Mouse (Mus musculus) CD4-positive, CD25-positive, alpha-beta regulatory T cell, adult 2 months (primary cell): ENCODE data around the gene Cela3b.
"Not testable (repeated sequence)": the region's sequence is repeated elsewhere in the genome, so short reads cannot be mapped to it uniquely, and the experiment has no call there.

Experiments
- DNase-seq: peaks from one replicate; pipeline ENCODE4 v3.0.0-alpha.2; 2012; ENCODE audit warnings: low read depth, low spot score

Gene Cela3b

DNA sequence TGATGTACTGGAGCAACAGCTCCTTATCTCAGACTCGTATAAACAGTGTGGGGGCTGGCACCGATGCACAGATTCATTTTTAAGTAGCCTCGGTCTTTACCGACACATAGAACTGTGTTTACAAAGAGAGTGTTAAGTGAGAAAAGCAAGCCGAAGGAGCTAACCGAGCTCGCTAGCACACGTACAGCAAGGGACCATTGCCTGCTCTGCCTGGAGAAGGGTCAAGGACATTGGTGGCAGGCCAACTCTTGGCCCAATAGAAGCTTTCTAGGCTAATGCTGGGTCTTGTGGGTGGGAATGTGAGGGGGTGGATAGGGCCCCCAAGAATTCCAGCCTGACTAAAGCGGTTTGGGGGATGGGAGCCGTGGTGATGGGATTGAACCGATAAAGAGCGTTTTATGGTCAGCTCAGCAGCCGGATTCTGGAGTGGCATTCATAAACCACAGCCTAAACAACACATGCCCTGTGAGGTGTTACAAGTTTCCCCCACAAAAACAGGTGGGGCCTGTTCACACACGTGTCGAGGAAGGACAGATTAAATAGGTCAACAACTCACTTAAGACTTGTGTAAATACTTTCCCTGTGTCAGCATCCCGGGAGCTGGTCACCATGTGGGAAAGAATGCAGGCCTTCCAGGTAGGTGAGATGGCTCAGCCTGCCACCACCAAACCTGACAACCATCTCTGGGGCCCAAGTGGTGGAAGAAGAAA lies 31.8 kb upstream of the Cela3b start:
- no peak for DNase-seq

DNA sequence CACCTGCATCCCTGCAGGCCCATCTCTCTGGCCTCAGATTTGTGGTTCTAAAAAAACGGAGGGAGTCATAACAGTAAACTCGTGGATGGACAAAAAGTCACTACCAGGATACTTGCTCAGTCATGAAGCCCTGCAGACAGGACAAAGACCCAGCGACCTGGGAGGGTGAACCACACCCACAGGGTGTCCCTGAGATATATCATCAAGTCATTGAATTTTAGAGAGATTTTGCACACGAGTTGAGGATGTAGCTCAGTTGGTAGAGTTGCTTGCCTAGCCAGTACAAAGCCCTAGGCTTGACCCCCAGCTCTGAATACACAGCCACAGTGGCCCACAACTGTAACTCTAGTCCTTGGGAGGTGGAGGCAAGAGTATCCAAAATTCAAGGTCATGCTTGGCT lies 30.9 kb upstream of the Cela3b start:
- DNase-seq = no peak

- no peak for DNase-seq
These were observed 30.3 kb upstream of the Cela3b start for GRCm38 (mm10) chr4:137460676-137461075.

- DNase-seq = no peak
These were observed 28.5 kb upstream of the Cela3b start for GRCm38 (mm10) chr4:137458861-137459260.

DNA sequence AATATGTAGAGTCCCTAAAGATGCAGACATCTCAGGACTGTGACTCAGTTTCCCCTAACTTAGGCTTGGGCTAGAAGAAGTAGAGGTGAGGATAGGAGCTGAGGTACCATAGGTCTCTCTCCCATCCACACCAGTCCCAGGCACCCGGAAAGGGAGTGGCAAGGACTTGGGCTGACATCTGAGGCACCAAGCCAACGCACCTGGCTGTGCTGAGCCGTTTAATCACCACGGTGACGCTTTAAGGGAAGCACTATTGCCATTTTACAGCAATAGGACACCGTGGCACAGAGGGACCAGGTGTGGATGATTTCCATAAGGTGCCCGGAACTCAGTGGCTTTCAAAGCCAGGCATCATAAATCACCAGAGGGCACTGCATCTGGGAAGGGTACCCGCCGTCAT lies 28.0 kb upstream of the Cela3b start:
- no peak for DNase-seq

DNA sequence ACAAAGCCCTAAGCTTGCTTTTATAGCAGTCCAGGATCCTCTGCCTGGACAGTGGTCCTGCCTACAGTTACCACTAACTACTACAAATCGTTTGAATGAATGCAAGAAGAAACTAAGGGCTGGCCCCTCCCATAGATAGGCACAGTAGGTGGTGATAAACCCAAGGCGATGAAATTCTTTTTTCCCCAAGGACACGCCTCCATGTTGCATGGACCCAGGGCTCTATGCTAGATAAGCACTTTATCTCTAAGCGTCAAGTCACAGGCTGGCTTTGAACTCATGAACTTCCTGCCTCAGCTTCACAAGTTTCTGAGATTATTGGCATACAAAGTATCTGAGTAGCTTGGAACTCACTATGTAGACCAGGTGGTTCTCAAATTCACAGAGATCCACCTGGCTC lies 27.0 kb upstream of the Cela3b start:
- no peak for DNase-seq

DNA sequence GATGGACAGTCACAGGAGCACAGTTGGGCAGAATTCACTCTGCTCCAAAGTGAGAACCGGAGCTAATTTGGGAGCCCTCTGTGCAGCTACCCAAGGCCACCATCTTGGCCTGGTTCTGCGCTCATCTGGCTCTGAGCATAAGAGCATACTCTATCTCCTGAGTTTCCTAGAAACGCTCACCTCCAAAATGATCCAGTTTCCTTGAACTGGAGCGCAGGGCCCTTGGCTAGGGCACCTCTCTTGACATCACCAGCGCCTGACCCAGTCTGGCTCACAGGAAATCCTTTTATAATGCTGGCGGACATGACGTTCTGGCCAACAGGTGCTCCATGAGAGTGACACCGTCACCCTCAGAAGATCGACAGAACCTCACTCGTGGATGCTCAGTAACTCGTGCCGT lies 26.2 kb upstream of the Cela3b start:
- no peak for DNase-seq

GRCm38 (mm10) chr4:137454582-137454981 lies 24.2 kb upstream of the Cela3b start:
- no peak for DNase-seq

- DNase-seq = no peak
These were observed 23.0 kb upstream of the Cela3b start, which contains the start of gene 1700013G24Rik for GRCm38 (mm10) chr4:137453234-137453767. Gene 1700013G24Rik (plus strand): TSS chr4:137453284.

DNA sequence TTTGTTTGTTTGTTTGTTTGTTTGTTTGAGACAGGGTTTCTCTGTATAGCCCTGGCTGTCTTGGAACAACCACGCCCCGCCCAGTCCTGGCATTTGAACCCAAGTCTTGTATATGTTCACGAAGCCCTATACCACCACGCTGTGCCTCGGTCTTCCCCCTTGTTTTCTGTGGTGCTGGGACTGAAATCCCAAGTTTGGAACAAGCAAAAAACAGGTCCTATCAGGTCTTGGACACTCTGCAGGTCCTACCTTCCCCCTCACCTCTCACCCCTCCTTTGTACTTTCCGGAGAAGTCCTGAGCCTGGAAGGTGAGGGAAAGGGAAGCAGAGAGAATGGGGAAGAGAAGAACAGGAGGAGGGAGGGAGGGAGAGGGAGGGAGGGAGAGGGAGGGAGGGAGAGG lies 21.9 kb upstream of the Cela3b start:
- no peak for DNase-seq

DNA sequence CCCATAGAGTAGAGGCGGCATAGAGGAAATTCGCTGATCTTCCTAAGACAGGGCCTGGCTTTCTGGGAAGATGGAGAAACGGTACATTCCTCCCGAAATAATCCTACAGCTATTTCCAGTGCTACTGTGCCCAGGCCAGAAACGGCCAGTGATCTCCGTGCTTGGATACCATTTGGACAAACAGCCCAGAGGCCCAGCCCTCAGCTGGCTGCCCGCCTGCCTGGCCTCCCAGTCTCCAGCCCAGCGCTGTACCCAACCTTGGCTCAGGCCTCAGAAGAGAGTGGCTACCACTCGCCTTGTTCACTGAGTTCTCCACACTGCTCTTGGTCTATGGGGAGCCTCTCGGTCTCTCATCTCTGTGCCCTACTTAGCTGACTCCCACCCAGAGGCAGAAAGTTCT lies 19.4 kb upstream of the Cela3b start:
- no peak for DNase-seq

DNA sequence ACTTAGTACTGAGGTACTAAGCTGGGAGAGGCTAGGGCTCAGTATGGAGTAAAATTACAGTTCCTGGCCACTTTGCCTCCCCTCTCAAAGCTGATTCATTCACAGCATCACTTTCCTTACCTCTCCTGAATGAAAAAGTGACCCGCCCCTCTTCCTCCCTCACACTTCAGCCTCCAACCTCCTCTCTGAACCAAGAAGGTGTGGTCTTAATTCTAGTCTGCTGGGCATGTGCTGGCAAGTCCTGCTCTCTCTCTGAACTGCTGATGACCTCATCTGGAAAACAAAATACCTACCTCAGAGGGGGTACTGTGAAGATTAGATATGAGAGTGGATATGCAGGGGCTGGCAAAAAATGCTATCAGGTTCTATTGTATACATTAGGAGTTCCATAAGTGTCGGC lies 18.8 kb upstream of the Cela3b start:
- no peak for DNase-seq

DNA sequence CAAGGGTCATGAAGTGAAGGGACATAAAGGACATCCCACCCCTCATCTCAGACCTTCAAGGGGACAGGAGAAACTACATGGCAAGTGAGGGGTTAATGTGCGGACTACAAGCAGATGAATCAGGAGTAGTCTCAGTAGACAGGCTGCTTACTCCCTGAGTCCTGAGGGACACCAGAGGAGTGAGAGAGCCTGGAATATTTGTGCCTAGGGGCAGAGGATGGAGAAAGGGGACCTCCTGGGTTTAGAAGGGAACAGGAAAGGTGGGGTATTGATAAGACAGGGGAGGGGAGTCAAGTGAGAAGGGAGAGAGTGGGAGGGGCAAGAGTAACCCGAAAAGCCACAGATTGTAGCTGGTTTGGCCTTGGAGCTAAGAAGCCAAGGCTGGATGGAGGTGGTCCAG lies 18.3 kb upstream of the Cela3b start:
- no peak for DNase-seq

GRCm38 (mm10) chr4:137448197-137448596 lies 17.9 kb upstream of the Cela3b start:
- no peak for DNase-seq

DNA sequence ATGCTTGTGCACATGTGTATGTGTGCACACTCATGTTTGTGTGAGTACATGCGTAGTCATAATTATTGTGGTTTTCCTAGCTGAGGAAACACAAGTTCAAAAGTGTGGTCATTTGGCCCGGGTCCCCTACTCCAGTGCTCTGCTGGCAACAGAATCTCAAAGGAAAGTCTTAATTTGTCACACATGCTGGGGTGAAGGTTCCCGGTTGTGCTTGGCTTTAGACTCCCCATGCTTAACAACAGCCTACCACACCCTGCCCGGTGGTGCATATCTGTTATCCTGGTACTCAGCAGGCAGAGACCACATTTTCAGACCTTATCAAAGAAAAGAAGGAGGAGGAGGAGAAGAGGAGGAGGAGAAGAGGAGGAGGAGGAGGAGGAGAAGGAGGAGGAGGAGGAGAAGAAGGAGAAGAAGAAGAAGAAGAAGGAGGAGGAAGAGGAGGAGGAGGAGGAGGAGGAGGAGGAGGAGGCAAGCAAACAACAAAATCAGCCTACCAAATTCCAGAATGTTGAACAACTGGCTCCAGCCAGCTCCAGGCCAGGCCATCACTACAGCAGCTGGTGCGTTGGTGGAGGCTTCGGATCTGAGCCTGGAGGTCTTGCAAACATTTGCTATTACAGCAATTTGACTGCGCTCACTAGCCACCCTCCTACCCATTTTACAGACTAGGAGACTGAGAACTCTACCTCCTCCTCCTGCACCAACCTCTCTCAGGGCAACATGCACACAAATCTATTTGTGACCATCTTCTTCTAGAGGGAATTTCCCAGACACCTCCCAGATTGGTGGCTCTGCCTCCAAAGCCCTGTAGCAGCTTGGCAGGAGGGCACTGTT lies 17.2 kb upstream of the Cela3b start:
- no peak for DNase-seq

- DNase-seq = no peak
These were observed 15.5 kb upstream of the Cela3b start for GRCm38 (mm10) chr4:137445881-137446280.

GRCm38 (mm10) chr4:137443625-137444024 lies 13.3 kb upstream of the Cela3b start:
- DNase-seq = peak; percentile 58

DNA sequence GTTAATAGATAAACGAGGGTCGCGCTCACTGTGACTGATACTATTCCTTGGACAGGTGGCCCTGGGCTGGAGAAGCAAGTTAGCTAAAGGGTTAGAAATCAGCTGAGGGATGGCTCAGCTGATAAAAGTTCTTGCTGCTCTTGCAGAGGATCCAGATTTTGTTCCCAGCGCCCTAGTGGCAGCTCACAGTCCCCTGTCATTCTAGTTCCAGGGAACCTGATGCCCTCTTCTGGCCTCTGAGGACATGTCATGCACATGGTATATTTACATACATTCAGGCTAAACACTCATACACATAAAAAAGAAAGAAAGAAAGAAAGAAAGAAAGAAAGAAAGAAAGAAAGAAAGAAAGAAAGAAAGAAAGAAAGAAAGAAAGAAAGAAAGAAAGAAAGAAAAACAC lies 11.0 kb upstream of the Cela3b start:
- DNase-seq = no peak

GRCm38 (mm10) chr4:137438842-137439241 lies 8.5 kb upstream of the Cela3b start:
- no peak for DNase-seq

DNA sequence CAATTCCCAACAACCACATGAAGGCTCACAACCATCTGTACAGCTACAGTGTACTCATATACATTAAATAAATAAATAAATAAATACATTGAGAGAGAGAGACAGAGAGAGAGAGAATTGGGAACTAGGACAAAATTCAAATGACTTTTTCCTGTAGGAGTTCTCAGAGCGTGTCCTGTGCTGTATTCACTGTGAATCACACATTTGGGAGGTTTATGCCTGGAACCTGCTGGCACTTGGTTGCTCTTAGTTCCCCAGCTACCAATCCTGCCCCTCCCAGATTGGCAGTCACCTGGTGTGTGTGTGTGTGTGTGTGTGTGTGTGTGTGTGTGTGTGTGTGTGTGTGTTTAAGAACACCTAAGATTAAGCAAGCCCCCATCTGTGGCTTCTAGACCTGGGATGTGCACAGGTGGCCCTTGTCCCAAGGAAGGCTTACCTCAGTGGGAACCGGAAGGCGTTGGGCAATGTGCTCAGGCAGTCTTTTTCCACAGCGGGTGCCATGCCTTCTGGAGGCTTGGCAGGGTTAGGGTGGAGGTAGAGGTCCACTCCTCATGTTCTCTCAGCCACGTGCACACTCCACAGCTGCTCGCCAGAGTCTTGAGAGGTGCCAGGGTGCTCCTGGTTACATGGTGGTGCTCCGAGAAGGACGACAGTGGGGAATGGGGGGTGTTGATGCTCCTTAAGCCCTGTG lies 6.8 kb upstream of the Cela3b start:
- no peak for DNase-seq

DNA sequence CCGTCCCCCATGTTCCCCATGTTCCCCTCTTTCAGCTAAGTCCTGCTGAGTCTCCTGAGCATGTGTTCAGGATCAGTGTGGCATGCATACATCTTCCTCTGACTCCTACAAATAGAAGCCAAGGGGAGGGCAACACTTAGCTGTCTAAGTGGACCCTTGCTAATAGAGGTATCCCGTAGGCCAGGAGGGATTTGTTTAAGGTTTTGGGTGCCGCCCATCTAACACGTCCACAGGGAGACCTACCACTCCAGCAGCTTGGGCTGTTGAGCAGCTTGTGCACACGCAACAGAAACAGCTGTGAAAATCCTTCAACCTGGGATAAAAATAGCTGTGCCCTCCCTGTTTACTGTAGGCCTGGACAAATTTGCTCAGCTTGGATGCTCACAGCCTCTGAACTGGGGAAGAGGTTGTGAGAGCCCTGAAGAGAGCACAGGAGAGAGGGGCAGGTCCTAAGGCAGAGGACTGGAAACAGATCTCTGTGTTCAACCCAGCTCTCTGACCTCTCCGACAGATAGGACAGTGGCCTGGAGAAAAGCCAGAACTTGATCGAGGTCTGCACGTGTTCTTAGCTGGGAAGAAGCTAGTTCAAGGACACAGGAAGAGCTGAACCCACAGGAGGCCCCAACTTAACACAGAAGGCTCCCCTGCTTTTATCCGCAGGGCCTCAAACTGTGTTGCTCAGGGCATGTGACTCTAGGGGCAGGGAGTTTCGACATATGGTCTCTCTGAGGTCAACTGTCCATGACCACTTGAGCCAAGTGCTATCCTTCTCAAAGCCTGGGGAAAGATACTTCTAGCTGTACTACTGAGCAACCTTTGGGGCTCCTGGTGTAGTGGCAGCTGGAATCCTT lies 2.6 kb upstream of the Cela3b start:
- DNase-seq = not testable (repeated sequence)
